Mouse (Mus musculus): Measurements from ENCODE around the gene 2210407C18Rik.

- TF ChIP-seq CTCF (IDR thresholded peaks at IDR 0.05; ENCODE audit: insufficient read depth, low read length) (no peak), POLR2A (IDR thresholded peaks at IDR 0.05; ENCODE audit: borderline replicate concordance, extremely low read depth, low read depth, low read length) (no peak)
These were observed 37.2 kb downstream of the 2210407C18Rik start for GRCm38 (mm10) chr11:58578636-58579035.

All from lung, adult 2 months (tissue).